Mouse (Mus musculus) midbrain, embryonic 10.5 days (tissue): Measurements from ENCODE around the gene Bnipl. TPM values are rescaled to one million over a fixed set of nuclear protein-coding genes. Genes with fewer than 3 reads are reported as not detected.

Source experiments
- DNase-seq: peaks from one replicate; pipeline ENCODE4 v3.0.0-alpha.2; 2017; ENCODE audit warnings: low spot score
- H3K27ac ChIP-seq: fragments of 300-500 bp; sonication (generic); replicated peaks from 2 replicates; pipeline ENCODE4 v1.5.1; 2016; ENCODE audit warnings: mild to moderate bottlenecking
- H3K27me3 ChIP-seq: fragments of 300-500 bp; sonication (generic); 2 replicates; pipeline ENCODE4 v1.6.1; 2016; ENCODE audit warnings: low read depth, mild to moderate bottlenecking; ENCODE audit not compliant: poor library complexity, severe bottlenecking
- H3K36me3 ChIP-seq: fragments of 300-500 bp; sonication (generic); 2 replicates; pipeline ENCODE4 v1.6.1; 2016; ENCODE audit warnings: mild to moderate bottlenecking, moderate library complexity
- H3K4me1 ChIP-seq: fragments of 300-500 bp; sonication (generic); 2 replicates; pipeline ENCODE4 v1.6.1; 2016
- H3K4me3 ChIP-seq: fragments of 300-500 bp; sonication (generic); 2 replicates; pipeline ENCODE4 v1.5.1; 2016; ENCODE audit warnings: mild to moderate bottlenecking, moderate library complexity
- H3K9me3 ChIP-seq: fragments of 300-500 bp; sonication (generic); replicated peaks from 2 replicates; pipeline ENCODE4 v1.6.1; 2016; ENCODE audit warnings: mild to moderate bottlenecking
- WGBS: fragments of 180-500 bp; shearing (Covaris S2); methylation state at CpG from one replicate; pipeline ENCODE4 v1.1.7; 2016; 5-methylcytosine and 5-hydroxymethylcytosine counted together
- polyA plus RNA-seq: library from polyadenylated mRNA; unstranded; fragments of >200 nt; fragmentation: Nextera tagmentation; extraction: Ambion mirVana; gene quantifications from 2 replicates; pipeline ENCODE4 v1.2.1, GENCODE M21; 2016

Gene Bnipl
- polyA plus RNA-seq, 1 experiment from 2014 or later = 0.09 TPM

DNA sequence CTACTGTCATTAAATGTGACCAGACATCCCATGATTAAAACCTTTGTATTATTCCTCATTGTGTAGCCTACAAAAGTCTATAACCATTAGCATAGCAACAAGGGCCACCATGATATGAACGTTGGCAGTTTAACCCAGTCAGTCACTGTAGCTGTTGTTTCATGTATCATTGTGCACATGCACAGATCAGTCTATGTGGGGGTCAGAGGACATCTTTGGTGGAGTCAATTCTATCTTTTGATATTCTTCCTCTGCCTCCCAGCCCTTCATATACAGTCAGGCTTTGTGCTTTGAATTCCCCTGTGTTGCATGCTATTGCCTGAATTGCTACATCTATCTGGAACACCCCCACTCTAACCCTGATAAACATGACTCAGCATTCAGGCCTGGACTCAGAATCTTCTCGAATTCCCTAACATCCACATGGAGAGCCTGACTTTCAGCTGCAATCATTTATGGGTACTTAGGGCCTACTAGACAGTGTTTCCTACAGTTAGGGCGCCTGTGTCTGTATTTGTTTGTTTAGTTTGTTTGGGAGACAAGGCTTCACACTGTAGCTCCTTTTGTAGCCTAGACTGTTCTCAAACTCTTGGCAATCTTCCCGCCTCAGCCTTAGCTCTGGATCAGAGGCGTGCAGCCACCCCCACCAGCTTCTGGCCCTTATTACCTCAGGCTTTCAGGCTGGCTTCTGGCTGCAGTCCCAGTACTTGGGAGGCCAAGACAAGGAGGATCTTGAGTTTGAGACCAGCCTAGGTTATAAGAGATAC, 4.3 kb downstream of the Bnipl start:
- H3K4me3 ChIP-seq = no peak overlapping the region
- no peaks in the 10 kb centered on the region for H3K4me1 ChIP-seq
- no peaks in the 10 kb centered on the region for H3K27me3 ChIP-seq
- no peaks in the 10 kb centered on the region for H3K9me3 ChIP-seq
- peaks cover 8% of the 10 kb centered on the region; the same call in 1 of the 2 replicates for H3K36me3 ChIP-seq
- no peak overlapping the region for H3K27ac ChIP-seq
- DNase-seq = no peak
- 86% methylated on average over 5 of the region's 5 CpGs for WGBS

DNA sequence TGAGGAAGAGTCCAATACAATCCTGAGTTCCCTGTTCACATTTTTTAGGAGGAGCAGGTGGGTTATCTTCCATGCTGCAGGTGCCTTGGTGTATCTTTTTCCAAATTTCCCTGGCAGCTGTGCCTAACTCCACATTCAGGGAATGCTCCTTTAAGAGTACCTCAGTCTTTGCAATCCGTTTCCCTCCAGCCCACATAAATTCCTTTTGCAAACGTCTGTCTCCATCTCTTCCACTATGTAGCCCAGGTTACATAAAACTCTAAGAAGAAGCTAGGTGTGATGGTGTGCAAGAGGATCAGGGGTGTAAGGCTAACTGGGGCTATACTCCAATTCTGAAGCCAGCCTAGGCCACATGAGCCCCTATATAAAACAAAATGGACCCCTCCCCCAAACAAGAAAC, 7.9 kb downstream of the Bnipl start:
- peaks cover 13% of the 10 kb centered on the region for H3K4me1 ChIP-seq
- H3K4me3 ChIP-seq = no peak overlapping the region
- 84% methylated on average over 2 of the region's 2 CpGs for WGBS
- DNase-seq = no peak
- H3K36me3 ChIP-seq = peaks cover 17% of the 10 kb centered on the region
- H3K9me3 ChIP-seq = no peaks in the 10 kb centered on the region
- H3K27ac ChIP-seq = no peak overlapping the region
- no peaks in the 10 kb centered on the region for H3K27me3 ChIP-seq

DNA sequence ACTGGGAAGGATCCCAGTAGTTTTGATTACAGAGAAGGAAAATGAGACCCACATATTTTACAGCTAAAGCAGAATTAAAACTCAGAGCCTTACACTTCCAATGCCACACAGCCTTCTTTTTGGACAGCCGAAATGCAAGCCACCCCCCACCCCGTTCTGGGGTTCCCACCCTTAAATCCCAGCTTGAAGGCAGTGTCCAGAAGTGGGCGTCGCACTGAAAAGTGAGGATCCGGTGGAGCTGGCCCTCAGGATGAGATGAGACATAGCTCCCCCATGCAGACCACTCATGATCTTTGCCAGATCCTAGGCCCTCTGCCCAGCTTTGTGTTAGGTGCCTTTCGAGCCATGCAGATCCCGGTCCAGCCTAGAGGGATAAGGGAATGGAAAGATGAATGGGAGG, 9.5 kb downstream of the Bnipl start, which contains the start of gene Gm128:
Gene Gm128, minus strand, starts transcription at position 101 of the 400 bp plus-strand sequence.
- H3K4me1 ChIP-seq = peaks cover 13% of the 10 kb centered on the region
- H3K27me3 ChIP-seq = no peaks in the 10 kb centered on the region
- DNase-seq = no peak
- H3K4me3 ChIP-seq = peak within 1 kb of the TSS; percentile 21
- 82% methylated on average over 7 of the region's 7 CpGs for WGBS
- H3K27ac ChIP-seq = peak within 1 kb of the TSS; percentile 46; the same call in 1 of the 2 replicates
- peaks cover 33% of the 10 kb centered on the region for H3K36me3 ChIP-seq
- no peaks in the 10 kb centered on the region for H3K9me3 ChIP-seq

DNA sequence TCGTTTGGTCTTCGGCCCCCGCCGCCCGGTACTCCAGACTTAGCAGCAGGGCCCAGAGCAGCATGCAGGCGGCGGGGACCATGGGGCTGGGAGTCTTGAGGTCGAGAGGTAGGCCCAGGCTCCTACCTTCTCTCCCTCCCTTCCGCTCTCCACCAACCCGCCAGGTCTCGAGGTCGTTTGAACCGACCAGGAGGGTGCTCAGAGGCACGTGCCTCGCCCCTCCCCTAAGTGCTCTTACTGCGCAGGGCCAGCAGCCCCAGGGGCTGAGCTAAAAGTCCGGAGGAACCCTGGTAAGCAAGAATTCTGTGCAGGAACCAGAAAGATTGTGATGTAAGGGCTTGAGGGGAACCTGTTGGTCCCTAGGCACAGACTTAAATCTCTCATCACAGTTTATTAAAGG, 10.1 kb downstream of the Bnipl start:
- no peak for DNase-seq
- H3K27me3 ChIP-seq = no peaks in the 10 kb centered on the region
- peak overlapping the region; percentile 21 for H3K4me3 ChIP-seq
- 37% methylated on average over 17 of the region's 17 CpGs for WGBS
- H3K27ac ChIP-seq = peak overlapping the region; percentile 46; the same call in 1 of the 2 replicates
- no peaks in the 10 kb centered on the region for H3K9me3 ChIP-seq
- peaks cover 38% of the 10 kb centered on the region for H3K36me3 ChIP-seq
- H3K4me1 ChIP-seq = peaks cover 13% of the 10 kb centered on the region

GRCm38 (mm10) chr3:95239971-95240370, 11.0 kb downstream of the Bnipl start:
- Histone ChIP-seq H3K9me3 (no peaks in the 10 kb centered on the region), H3K4me1 (peaks cover 16% of the 10 kb centered on the region), H3K27me3 (no peaks in the 10 kb centered on the region), H3K27ac (no peak overlapping the region), H3K4me3 (no peak overlapping the region), H3K36me3 (peaks cover 42% of the 10 kb centered on the region)
- no peak for DNase-seq
- WGBS = 90% methylated on average over 12 of the region's 12 CpGs

- no peak for DNase-seq
- no peak overlapping the region for H3K4me3 ChIP-seq
- 92% methylated on average over 6 of the region's 6 CpGs for WGBS
- H3K27me3 ChIP-seq = no peaks in the 10 kb centered on the region
- H3K36me3 ChIP-seq = peaks cover 51% of the 10 kb centered on the region
- peaks cover 16% of the 10 kb centered on the region for H3K4me1 ChIP-seq
- H3K27ac ChIP-seq = no peak overlapping the region
- no peaks in the 10 kb centered on the region for H3K9me3 ChIP-seq
Observed at GRCm38 (mm10) chr3:95239022-95239421, 12.0 kb downstream of the Bnipl start.

DNA sequence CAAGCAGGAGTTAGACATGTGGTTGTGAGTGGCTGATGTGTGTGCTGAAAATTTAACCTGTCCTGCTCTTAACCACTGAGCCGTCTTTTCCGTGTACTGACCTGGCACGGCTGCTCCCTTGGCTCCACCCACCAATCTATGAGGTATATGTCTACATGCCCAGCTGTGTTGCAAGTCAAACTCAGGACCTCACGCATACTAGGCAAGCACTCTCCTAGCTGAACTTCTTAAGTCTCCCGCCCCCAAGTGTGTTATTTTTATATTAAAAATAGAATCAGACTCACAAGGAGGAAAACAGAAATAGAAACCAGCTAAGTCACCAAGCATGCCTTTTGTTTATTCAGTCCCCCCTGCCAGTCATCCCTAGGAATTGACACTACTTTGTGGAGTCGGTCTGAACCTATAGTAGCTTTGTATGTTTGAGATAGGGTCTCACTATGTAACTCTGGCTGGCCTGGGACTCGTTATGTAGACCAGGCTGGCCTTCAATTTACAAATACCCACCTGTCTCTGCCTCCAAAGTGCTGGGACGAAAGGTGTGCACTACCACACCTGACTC, 13.4 kb downstream of the Bnipl start:
- Histone ChIP-seq H3K36me3 (peaks cover 65% of the 10 kb centered on the region), H3K4me1 (peaks cover 16% of the 10 kb centered on the region), H3K4me3 (no peak overlapping the region), H3K27ac (no peak overlapping the region), H3K9me3 (no peaks in the 10 kb centered on the region), H3K27me3 (no peaks in the 10 kb centered on the region)
- no peak for DNase-seq
- WGBS = 91% methylated on average over 8 of the region's 8 CpGs

- DNase-seq = no peak
- Histone ChIP-seq H3K4me3 (no peak overlapping the region), H3K27me3 (no peaks in the 10 kb centered on the region), H3K9me3 (no peaks in the 10 kb centered on the region), H3K4me1 (peaks cover 19% of the 10 kb centered on the region), H3K36me3 (peaks cover 82% of the 10 kb centered on the region), H3K27ac (no peak overlapping the region)
- WGBS = 81% methylated on average over 23 of the region's 23 CpGs
Observed at GRCm38 (mm10) chr3:95235386-95236301, 15.3 kb downstream of the Bnipl start.

GRCm38 (mm10) chr3:95233303-95233980, 17.6 kb downstream of the Bnipl start:
- WGBS = 93% methylated on average over 16 of the region's 16 CpGs
- Histone ChIP-seq H3K27ac (no peak overlapping the region), H3K27me3 (no peaks in the 10 kb centered on the region), H3K4me1 (peaks cover 37% of the 10 kb centered on the region), H3K4me3 (no peak overlapping the region), H3K36me3 (peaks cover 75% of the 10 kb centered on the region), H3K9me3 (no peaks in the 10 kb centered on the region)
- no peak for DNase-seq

DNA sequence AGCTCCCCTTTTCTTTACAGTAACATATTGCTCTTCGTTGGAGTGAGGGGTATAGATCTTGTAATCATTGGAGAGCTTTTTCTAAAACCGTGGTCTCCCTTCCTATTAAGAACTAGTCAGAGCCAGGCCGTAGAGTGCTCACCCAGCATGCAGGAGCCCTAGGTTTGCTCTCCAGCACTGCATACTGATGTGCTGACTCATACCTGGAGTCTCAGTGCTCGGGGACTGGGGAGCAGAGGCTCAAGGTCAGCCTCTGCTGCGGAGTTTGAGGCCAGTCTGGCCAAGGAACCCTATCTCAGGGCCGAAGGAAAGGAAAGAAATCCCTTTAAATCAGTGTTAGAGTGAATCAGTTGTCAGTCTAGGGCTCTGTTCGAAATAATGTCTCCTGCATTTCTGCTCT, 18.2 kb downstream of the Bnipl start:
- DNase-seq = no peak
- H3K4me3 ChIP-seq = no peak overlapping the region
- H3K36me3 ChIP-seq = peaks cover 69% of the 10 kb centered on the region
- H3K27ac ChIP-seq = no peak overlapping the region
- H3K4me1 ChIP-seq = peaks cover 37% of the 10 kb centered on the region
- no peaks in the 10 kb centered on the region for H3K9me3 ChIP-seq
- H3K27me3 ChIP-seq = no peaks in the 10 kb centered on the region
- 91% methylated on average over 7 of the region's 7 CpGs for WGBS

DNA sequence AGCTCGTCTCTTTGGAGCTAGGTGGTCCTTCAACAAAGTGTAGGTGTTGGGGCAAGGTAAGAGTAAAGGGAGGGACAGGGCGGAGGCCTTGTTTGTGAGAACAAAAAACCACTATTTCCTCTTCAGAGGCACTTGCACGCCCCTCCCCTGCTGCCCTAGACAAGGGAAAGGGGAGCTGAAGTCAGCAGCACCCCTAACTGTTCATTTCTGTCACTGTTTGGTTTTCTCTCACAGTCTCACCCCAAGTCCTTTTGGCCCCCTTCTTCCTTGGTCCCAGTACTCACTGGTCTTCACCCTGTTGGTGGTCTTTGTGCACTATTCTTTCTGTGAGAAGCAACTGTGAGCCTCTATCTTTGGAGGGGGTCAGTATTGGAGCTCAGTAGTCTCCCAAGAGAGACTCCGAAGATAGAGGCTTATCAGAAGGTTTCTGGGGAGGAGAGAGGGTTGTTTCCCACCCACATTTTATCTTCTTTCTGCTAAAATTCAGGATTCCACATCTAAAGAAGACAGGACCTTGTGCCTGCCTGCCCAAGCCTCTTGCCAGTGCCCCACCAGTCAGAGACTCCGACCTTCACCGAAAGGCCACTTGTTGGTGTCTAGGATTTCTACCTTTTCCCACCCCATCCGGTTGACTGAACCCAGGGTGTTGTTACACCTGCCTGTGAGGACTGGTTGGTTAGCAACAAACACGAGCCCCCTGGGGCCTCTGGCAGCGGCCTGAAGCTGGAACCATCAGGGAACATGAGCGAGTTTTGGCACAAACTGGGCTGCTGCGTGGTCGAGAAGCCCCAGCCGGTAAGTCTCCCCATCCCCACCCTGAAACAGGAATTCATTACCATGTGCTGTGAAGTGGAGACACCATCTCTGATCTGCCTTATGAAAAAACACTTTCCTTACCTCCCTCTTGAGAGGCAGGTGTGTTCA, 19.4 kb downstream of the Bnipl start, which contains the start of gene Mllt11:
Gene Mllt11, minus strand, starts transcription at position 874 of the 924 bp plus-strand sequence.
- Histone ChIP-seq H3K27me3 (no peaks in the 10 kb centered on the region), H3K4me1 (peaks cover 46% of the 10 kb centered on the region), H3K4me3 (peak within 1 kb of the TSS; percentile 97), H3K36me3 (peaks cover 57% of the 10 kb centered on the region), H3K27ac (peak within 1 kb of the TSS; percentile 98), H3K9me3 (no peaks in the 10 kb centered on the region)
- WGBS = 82% methylated on average over 13 of the region's 13 CpGs
- no peak for DNase-seq
